Mouse (Mus musculus): Measurements from ENCODE around the gene Mfsd6. TPM values are rescaled to one million over a fixed set of nuclear protein-coding genes. Genes with fewer than 3 reads are reported as not detected.

Gene Mfsd6
- polyA plus RNA-seq, 1 experiment from 2014 or later = 0.73 TPM

- no peaks in the 10 kb centered on the region for H3K4me1 ChIP-seq (replicated peaks; ENCODE audit: control insufficient read depth, insufficient read depth, low read length)
- no peak overlapping the region for H3K27ac ChIP-seq (ENCODE audit: low read depth, low read length)
- ATAC-seq (replicated peaks; ENCODE audit: low FRiP score) (no peak), DNase-seq (ENCODE audit: low spot score) (no peak)
- no peak overlapping the region for H3K4me3 ChIP-seq (ENCODE audit: low read depth, low read length)
- no peak overlapping the region for H3K4me2 ChIP-seq
- no peak overlapping the region for H3K9ac ChIP-seq (ENCODE audit: low read depth, low read length)
- no peaks in the 10 kb centered on the region for H3K36me3 ChIP-seq (ENCODE audit: control insufficient read depth, insufficient read depth, low read length)
- H3K27me3 ChIP-seq (replicated peaks; ENCODE audit: control insufficient read depth, insufficient read depth, low read length) = no peaks in the 10 kb centered on the region
- H3K9me3 ChIP-seq (ENCODE audit: control insufficient read depth, low read length) = no peaks in the 10 kb centered on the region
- WGBS = 75% methylated on average over 4 of the region's 4 CpGs
These were observed 43.7 kb downstream of the Mfsd6 start for GRCm38 (mm10) chr1:52683550-52683949.

- no peak for DNase-seq (ENCODE audit: low spot score)
- Histone ChIP-seq H3K27me3 (replicated peaks; ENCODE audit: control insufficient read depth, insufficient read depth, low read length) (no peaks in the 10 kb centered on the region), H3K27ac (ENCODE audit: low read depth, low read length) (no peak overlapping the region), H3K9ac (ENCODE audit: low read depth, low read length) (no peak overlapping the region), H3K4me2 (no peak overlapping the region), H3K4me1 (replicated peaks; ENCODE audit: control insufficient read depth, insufficient read depth, low read length) (no peaks in the 10 kb centered on the region), H3K4me3 (ENCODE audit: low read depth, low read length) (no peak overlapping the region), H3K9me3 (ENCODE audit: control insufficient read depth, low read length) (no peaks in the 10 kb centered on the region), H3K36me3 (ENCODE audit: control insufficient read depth, insufficient read depth, low read length) (no peaks in the 10 kb centered on the region)
- no peak; the same call in 1 of the 2 replicates for ATAC-seq (replicated peaks; ENCODE audit: low FRiP score)
- WGBS = 61% methylated on average over 3 of the region's 3 CpGs
These were observed 50.6 kb downstream of the Mfsd6 start for GRCm38 (mm10) chr1:52676621-52677020.

- Histone ChIP-seq H3K4me1 (replicated peaks; ENCODE audit: control insufficient read depth, insufficient read depth, low read length) (no peaks in the 10 kb centered on the region), H3K4me2 (no peak overlapping the region), H3K27me3 (replicated peaks; ENCODE audit: control insufficient read depth, insufficient read depth, low read length) (no peaks in the 10 kb centered on the region), H3K4me3 (ENCODE audit: low read depth, low read length) (no peak overlapping the region), H3K9me3 (ENCODE audit: control insufficient read depth, low read length) (no peaks in the 10 kb centered on the region), H3K36me3 (ENCODE audit: control insufficient read depth, insufficient read depth, low read length) (no peaks in the 10 kb centered on the region), H3K9ac (ENCODE audit: low read depth, low read length) (no peak overlapping the region), H3K27ac (ENCODE audit: low read depth, low read length) (no peak overlapping the region)
- ATAC-seq (replicated peaks; ENCODE audit: low FRiP score) (no peak), DNase-seq (ENCODE audit: low spot score) (no peak)
- 56% methylated on average over 7 of the region's 7 CpGs for WGBS
These were observed 51.4 kb downstream of the Mfsd6 start for GRCm38 (mm10) chr1:52675561-52676551.

GRCm38 (mm10) chr1:52669931-52670330 lies 57.3 kb downstream of the Mfsd6 start:
- H3K36me3 ChIP-seq (ENCODE audit: control insufficient read depth, insufficient read depth, low read length) = no peaks in the 10 kb centered on the region
- no peak overlapping the region for H3K4me3 ChIP-seq (ENCODE audit: low read depth, low read length)
- H3K27me3 ChIP-seq (replicated peaks; ENCODE audit: control insufficient read depth, insufficient read depth, low read length) = no peaks in the 10 kb centered on the region
- WGBS = 86% methylated on average over 1 of the region's 1 CpGs
- no peaks in the 10 kb centered on the region for H3K4me1 ChIP-seq (replicated peaks; ENCODE audit: control insufficient read depth, insufficient read depth, low read length)
- DNase-seq (ENCODE audit: low spot score) = no peak
- H3K27ac ChIP-seq (ENCODE audit: low read depth, low read length) = no peak overlapping the region
- H3K9ac ChIP-seq (ENCODE audit: low read depth, low read length) = no peak overlapping the region
- ATAC-seq (replicated peaks; ENCODE audit: low FRiP score) = no peak
- H3K9me3 ChIP-seq (ENCODE audit: control insufficient read depth, low read length) = no peaks in the 10 kb centered on the region
- no peak overlapping the region for H3K4me2 ChIP-seq

- DNase-seq (ENCODE audit: low spot score) (no peak), ATAC-seq (replicated peaks; ENCODE audit: low FRiP score) (no peak)
- Histone ChIP-seq H3K9me3 (ENCODE audit: control insufficient read depth, low read length) (no peaks in the 10 kb centered on the region), H3K4me3 (ENCODE audit: low read depth, low read length) (no peak overlapping the region), H3K36me3 (ENCODE audit: control insufficient read depth, insufficient read depth, low read length) (no peaks in the 10 kb centered on the region), H3K9ac (ENCODE audit: low read depth, low read length) (no peak overlapping the region), H3K4me1 (replicated peaks; ENCODE audit: control insufficient read depth, insufficient read depth, low read length) (no peaks in the 10 kb centered on the region), H3K4me2 (no peak overlapping the region), H3K27ac (ENCODE audit: low read depth, low read length) (no peak overlapping the region), H3K27me3 (replicated peaks; ENCODE audit: control insufficient read depth, insufficient read depth, low read length) (no peaks in the 10 kb centered on the region)
- 67% methylated on average over 7 of the region's 7 CpGs for WGBS
These were observed 58.4 kb downstream of the Mfsd6 start for GRCm38 (mm10) chr1:52668743-52669323.

- no peak overlapping the region for H3K9ac ChIP-seq (ENCODE audit: low read depth, low read length)
- ATAC-seq (replicated peaks; ENCODE audit: low FRiP score) = no peak
- no peaks in the 10 kb centered on the region for H3K9me3 ChIP-seq (ENCODE audit: control insufficient read depth, low read length)
- DNase-seq (ENCODE audit: low spot score) = no peak
- H3K27me3 ChIP-seq (replicated peaks; ENCODE audit: control insufficient read depth, insufficient read depth, low read length) = no peaks in the 10 kb centered on the region
- no peaks in the 10 kb centered on the region for H3K36me3 ChIP-seq (ENCODE audit: control insufficient read depth, insufficient read depth, low read length)
- H3K27ac ChIP-seq (ENCODE audit: low read depth, low read length) = no peak overlapping the region
- H3K4me2 ChIP-seq = no peak overlapping the region
- H3K4me3 ChIP-seq (ENCODE audit: low read depth, low read length) = no peak overlapping the region
- H3K4me1 ChIP-seq (replicated peaks; ENCODE audit: control insufficient read depth, insufficient read depth, low read length) = peaks cover 5% of the 10 kb centered on the region
- 93% methylated on average over 7 of the region's 7 CpGs for WGBS
These were observed 64.0 kb downstream of the Mfsd6 start for GRCm38 (mm10) chr1:52663228-52663627.

- Histone ChIP-seq H3K9ac (ENCODE audit: low read depth, low read length) (no peak overlapping the region), H3K4me2 (no peak overlapping the region), H3K4me3 (ENCODE audit: low read depth, low read length) (no peak overlapping the region), H3K36me3 (ENCODE audit: control insufficient read depth, insufficient read depth, low read length) (no peaks in the 10 kb centered on the region), H3K27me3 (replicated peaks; ENCODE audit: control insufficient read depth, insufficient read depth, low read length) (no peaks in the 10 kb centered on the region), H3K4me1 (replicated peaks; ENCODE audit: control insufficient read depth, insufficient read depth, low read length) (peaks cover 5% of the 10 kb centered on the region), H3K9me3 (ENCODE audit: control insufficient read depth, low read length) (no peaks in the 10 kb centered on the region), H3K27ac (ENCODE audit: low read depth, low read length) (no peak overlapping the region)
- WGBS = 70% methylated on average over 12 of the region's 12 CpGs
- no peak for DNase-seq (ENCODE audit: low spot score)
- no peak for ATAC-seq (replicated peaks; ENCODE audit: low FRiP score)
These were observed 66.5 kb downstream of the Mfsd6 start for GRCm38 (mm10) chr1:52660765-52661164.

GRCm38 (mm10) chr1:52660278-52660677 lies 67.0 kb downstream of the Mfsd6 start:
- no peak overlapping the region for H3K4me2 ChIP-seq
- DNase-seq (ENCODE audit: low spot score) (no peak), ATAC-seq (replicated peaks; ENCODE audit: low FRiP score) (no peak)
- no peak overlapping the region for H3K9ac ChIP-seq (ENCODE audit: low read depth, low read length)
- 55% methylated on average over 2 of the region's 2 CpGs for WGBS
- H3K4me3 ChIP-seq (ENCODE audit: low read depth, low read length) = no peak overlapping the region
- no peaks in the 10 kb centered on the region for H3K9me3 ChIP-seq (ENCODE audit: control insufficient read depth, low read length)
- no peaks in the 10 kb centered on the region for H3K36me3 ChIP-seq (ENCODE audit: control insufficient read depth, insufficient read depth, low read length)
- H3K27ac ChIP-seq (ENCODE audit: low read depth, low read length) = no peak overlapping the region
- H3K4me1 ChIP-seq (replicated peaks; ENCODE audit: control insufficient read depth, insufficient read depth, low read length) = peaks cover 5% of the 10 kb centered on the region
- H3K27me3 ChIP-seq (replicated peaks; ENCODE audit: control insufficient read depth, insufficient read depth, low read length) = no peaks in the 10 kb centered on the region

Data from liver, embryonic 11.5 days (tissue).